Mouse (Mus musculus) MEL (cell line): ENCODE data around the gene Gm10153.
"Not testable (repeated sequence)": the region's sequence is repeated elsewhere in the genome, so short reads cannot be mapped to it uniquely, and the experiment has no call there.

Experiments
- CTCF ChIP-seq, 3 experiments: IDR thresholded peaks in 2 of 3; conservative IDR thresholded peaks in 1 of 3; 2 replicates each; pipeline ENCODE4 v1.5.1; 2011 to 2012; ENCODE audit warnings: low read length in 3 of 3, low read depth in 2 of 3, mild to moderate bottlenecking in 2 of 3, improper control_type of control experiment in 1 of 3, inconsistent platforms in 1 of 3, mixed read lengths in 1 of 3, moderate library complexity in 1 of 3; ENCODE audit not compliant: control insufficient read depth in 1 of 3, insufficient read depth in 1 of 3, poor library complexity in 1 of 3, severe bottlenecking in 1 of 3
- ETS1 ChIP-seq: IDR thresholded peaks from 2 replicates; pipeline ENCODE4 v1.6.1; 2012; ENCODE audit warnings: low read depth, mild to moderate bottlenecking, inconsistent platforms, low read length, improper control_type of control experiment, moderate library complexity
- USF1 ChIP-seq: IDR thresholded peaks from 2 replicates; pipeline ENCODE4 v1.6.1; 2014; ENCODE audit warnings: low read depth, mild to moderate bottlenecking, inconsistent platforms, low read length, improper control_type of control experiment, moderate library complexity

DNA sequence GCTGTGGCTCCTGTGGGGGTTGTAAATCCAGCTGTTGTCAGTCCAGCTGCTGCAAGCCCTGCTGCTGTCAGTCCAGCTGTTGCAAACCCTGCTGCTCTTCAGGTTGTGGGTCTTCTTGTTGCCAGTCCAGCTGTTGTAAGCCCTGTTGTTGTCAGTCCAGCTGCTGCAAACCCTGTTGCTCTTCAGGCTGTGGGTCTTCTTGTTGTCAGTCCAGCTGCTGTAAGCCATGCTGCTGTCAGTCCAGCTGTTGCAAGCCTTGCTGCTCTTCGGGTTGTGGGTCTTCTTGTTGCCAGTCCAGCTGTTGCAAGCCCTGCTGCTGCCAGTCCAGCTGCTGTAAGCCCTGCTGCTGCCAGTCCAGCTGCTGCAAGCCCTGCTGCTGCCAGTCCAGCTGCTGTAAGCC lies 21.9 kb upstream of the Gm10153 start:
- TF ChIP-seq ETS1; CTCF (IDR thresholded peaks at IDR 0.05 in 2 of 3, conservative IDR thresholded peaks at IDR 0.05 in 1 of 3; ENCODE audit: control insufficient read depth in 1 of 3, insufficient read depth in 1 of 3, low read depth in 2 of 3, low read length in 3 of 3, poor library complexity in 1 of 3, severe bottlenecking in 1 of 3); USF1: not testable (repeated sequence)
